10 mouse cellular contexts compared by ENCODE assay signal in genomic region chr2:136997104-136997503, GRCm38 (mm10).
DNase-seq lines count a peak whose midpoint lies in the region; ATAC-seq and TF ChIP-seq lines count a peak whose summit lies in the region.
"Had no signal": no experiment of that assay in that cellular context is flagged by ENCODE, and none has a peak within 500 bp of the region (broad histone marks: within the 10 kb centered on the region; RNA-seq: fewer than 3 reads in every experiment).

No protein-coding gene starts in this region.

- H3K9ac ChIP-seq in forebrain, embryonic 14.5 days (ENCODE audit: low read length): no peak overlapping the region
- H3K9ac ChIP-seq in forebrain, embryonic 13.5 days: no peak overlapping the region
- H3K9ac ChIP-seq in liver, postnatal 0 days (replicated peaks): no peak overlapping the region
- H3K9ac ChIP-seq in liver, embryonic 12.5 days: no peak overlapping the region
- H3K9ac ChIP-seq: embryonic facial prominence, embryonic 12.5 days had no signal

- DNase-seq in forebrain, embryonic 14.5 days (ENCODE audit: low spot score): peak; percentile 37
- no peak for DNase-seq in liver, postnatal 0 days
- peak; percentile 11 for DNase-seq in forelimb bud, embryonic 11.5 days (ENCODE audit: low read depth, low spot score)
- DNase-seq in spleen, postnatal 36 days (ENCODE audit: low spot score in 2 of 2): no peak
- DNase-seq in cerebellum, adult 8-10 months: no peak

- H3K27ac ChIP-seq in forebrain, embryonic 14.5 days (ENCODE audit: low read depth, low read length): no peak overlapping the region
- H3K27ac ChIP-seq in forebrain, embryonic 13.5 days: no peak overlapping the region
- no peak overlapping the region for H3K27ac ChIP-seq in liver, postnatal 0 days (ENCODE audit: low read depth)
- H3K27ac ChIP-seq in liver, embryonic 12.5 days: no peak overlapping the region
- H3K27ac ChIP-seq: embryonic facial prominence, embryonic 12.5 days; macrophage had no signal

- peak; percentile 57 for TF ChIP-seq CTCF in liver, postnatal 0 days (IDR thresholded peaks at IDR 0.05; ENCODE audit: low read depth)

- no peak for ATAC-seq in forebrain, embryonic 14.5 days
- ATAC-seq in forebrain, embryonic 13.5 days: no peak
- ATAC-seq in liver, postnatal 0 days: no peak
- no peak for ATAC-seq in liver, embryonic 12.5 days
- peak; percentile 49; the same call in 1 of the 2 replicates for ATAC-seq in megakaryocyte progenitor cell, adult 5-6 weeks (replicated peaks; ENCODE audit: poor library complexity)

- H3K4me3 ChIP-seq in forebrain, embryonic 14.5 days (ENCODE audit: low read depth, low read length): no peak overlapping the region
- no peak overlapping the region for H3K4me3 ChIP-seq in forebrain, embryonic 13.5 days
- H3K4me3 ChIP-seq in liver, postnatal 0 days (ENCODE audit: low read depth, low read length): no peak overlapping the region
- no peak overlapping the region for H3K4me3 ChIP-seq in liver, embryonic 12.5 days
- H3K4me3 ChIP-seq: embryonic facial prominence, embryonic 12.5 days had no signal

- H3K9me3 ChIP-seq in forebrain, embryonic 14.5 days (replicated peaks; ENCODE audit: control insufficient read depth, low read length): no peaks in the 10 kb centered on the region
- no peaks in the 10 kb centered on the region for H3K9me3 ChIP-seq in forebrain, embryonic 13.5 days (replicated peaks)
- H3K9me3 ChIP-seq in liver, postnatal 0 days (ENCODE audit: low read length): no peaks in the 10 kb centered on the region
- H3K9me3 ChIP-seq in liver, embryonic 12.5 days (replicated peaks): no peaks in the 10 kb centered on the region
- H3K9me3 ChIP-seq: embryonic facial prominence, embryonic 12.5 days had no signal

- no peaks in the 10 kb centered on the region for H3K36me3 ChIP-seq in forebrain, embryonic 14.5 days (ENCODE audit: control insufficient read depth, insufficient read depth, low read length)
- no peaks in the 10 kb centered on the region for H3K36me3 ChIP-seq in forebrain, embryonic 13.5 days (ENCODE audit: poor library complexity, severe bottlenecking)
- no peaks in the 10 kb centered on the region for H3K36me3 ChIP-seq in liver, postnatal 0 days (replicated peaks; ENCODE audit: insufficient read depth, low read length)
- H3K36me3 ChIP-seq in liver, embryonic 12.5 days: no peaks in the 10 kb centered on the region
- H3K36me3 ChIP-seq: embryonic facial prominence, embryonic 12.5 days had no signal

- no peaks in the 10 kb centered on the region for H3K27me3 ChIP-seq in forebrain, embryonic 14.5 days (replicated peaks; ENCODE audit: control insufficient read depth, insufficient read depth, low read length)
- H3K27me3 ChIP-seq in forebrain, embryonic 13.5 days: no peaks in the 10 kb centered on the region
- H3K27me3 ChIP-seq in liver, postnatal 0 days (ENCODE audit: insufficient read depth, low read length): no peaks in the 10 kb centered on the region
- H3K27me3 ChIP-seq in liver, embryonic 12.5 days (replicated peaks): no peaks in the 10 kb centered on the region
- H3K27me3 ChIP-seq: embryonic facial prominence, embryonic 12.5 days had no signal

- no peaks in the 10 kb centered on the region for H3K4me1 ChIP-seq in forebrain, embryonic 14.5 days (ENCODE audit: control insufficient read depth, insufficient read depth, low read length)
- H3K4me1 ChIP-seq in forebrain, embryonic 13.5 days: no peaks in the 10 kb centered on the region
- H3K4me1 ChIP-seq in liver, postnatal 0 days (ENCODE audit: insufficient read depth): no peaks in the 10 kb centered on the region
- H3K4me1 ChIP-seq in liver, embryonic 12.5 days: no peaks in the 10 kb centered on the region
- H3K4me1 ChIP-seq: embryonic facial prominence, embryonic 12.5 days had no signal

- no peak overlapping the region for H3K4me2 ChIP-seq in forebrain, embryonic 14.5 days (ENCODE audit: low read length)
- no peak overlapping the region for H3K4me2 ChIP-seq in forebrain, embryonic 13.5 days
- H3K4me2 ChIP-seq in liver, postnatal 0 days (ENCODE audit: low read depth, low read length): no peak overlapping the region
- H3K4me2 ChIP-seq in liver, embryonic 12.5 days: no peak overlapping the region
- H3K4me2 ChIP-seq: embryonic facial prominence, embryonic 12.5 days had no signal

- TF ChIP-seq EP300 in liver, postnatal 0 days (IDR thresholded peaks at IDR 0.05; ENCODE audit: low read depth): no peak

Comparison
In these comparisons a context has a peak if more than half of its experiments do, and no peak if none do; other contexts are left out.
1. DNase-seq: peak in forebrain, embryonic 14.5 days (single experiment) and forelimb bud, embryonic 11.5 days (single experiment); none in liver, postnatal 0 days (single experiment), spleen, postnatal 36 days (0 of 2) and cerebellum, adult 8-10 months (single experiment).